Mouse (Mus musculus) urinary bladder, postnatal 25 days (tissue): ENCODE measurements around the gene Vpreb1.

Experiments used
- DNase-seq: peaks from one replicate; pipeline ENCODE4 v3.0.0; 2022; ENCODE audit warnings: low spot score

Vpreb1 gene

DNA sequence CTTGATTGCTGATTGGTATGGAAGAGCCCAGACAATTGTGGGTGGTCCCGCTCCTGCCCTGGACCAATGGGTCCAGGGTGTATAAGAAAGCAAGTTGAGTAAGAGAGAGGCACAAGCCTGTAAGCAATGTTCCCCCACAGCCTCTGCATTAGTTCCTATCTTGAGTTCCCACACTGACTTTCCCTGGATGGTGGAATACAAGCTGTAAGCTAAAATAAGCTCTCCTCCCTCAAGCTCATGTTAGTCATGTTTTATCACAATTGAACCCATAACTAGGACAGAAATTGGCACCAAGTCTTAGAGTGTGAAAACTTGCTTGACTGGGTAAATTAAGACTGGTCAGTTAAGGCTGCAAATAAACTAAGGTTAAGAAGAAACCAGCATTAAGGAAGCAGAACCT is 15.1 kb downstream of the Vpreb1 start:
- DNase-seq, result no peak

DNA sequence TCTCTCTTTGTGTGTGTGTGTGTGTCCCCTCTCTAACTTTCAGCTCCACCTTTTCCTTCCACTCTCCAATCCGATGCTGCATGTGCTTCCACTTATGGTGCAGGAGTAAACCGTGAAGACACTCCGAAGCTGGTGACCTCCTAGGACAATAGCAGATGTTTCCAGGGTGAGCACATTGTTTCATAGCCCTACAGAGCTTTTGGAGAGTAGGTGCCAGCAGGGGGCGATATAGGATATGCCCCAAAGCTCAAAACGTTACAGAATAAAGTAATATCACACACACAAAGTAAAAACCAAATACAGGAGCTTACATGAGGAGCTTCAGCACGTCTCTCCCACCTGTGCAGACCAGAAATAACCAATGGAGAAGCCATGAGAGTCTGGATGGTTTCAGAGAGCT is 15.8 kb downstream of the Vpreb1 start:
- peak; percentile 44 for DNase-seq

GRCm38 (mm10) chr16:16852411-16852810 is 18.2 kb downstream of the Vpreb1 start:
- DNase-seq, result no peak

GRCm38 (mm10) chr16:16849196-16849595 is 21.4 kb downstream of the Vpreb1 start:
- no peak for DNase-seq

- DNase-seq, result no peak
Observed at GRCm38 (mm10) chr16:16829671-16830070, 41.0 kb downstream of the Vpreb1 start.

GRCm38 (mm10) chr16:16828757-16829615 is 41.7 kb downstream of the Vpreb1 start, which contains the start of gene Spag6l:
Spag6l (minus strand) TSS chr16:16829456.
- no peak for DNase-seq

GRCm38 (mm10) chr16:16826223-16826622 is 44.4 kb downstream of the Vpreb1 start:
- DNase-seq, result no peak

GRCm38 (mm10) chr16:16825476-16825875 is 45.2 kb downstream of the Vpreb1 start:
- DNase-seq, result no peak
